Mouse (Mus musculus): ENCODE results near the gene Litaf. TPM values are rescaled to one million over a fixed set of nuclear protein-coding genes. Genes with fewer than 3 reads are reported as not detected.
A peak's percentile ranks its signal among the peaks of the same experiment; 100 is the strongest.

Gene Litaf
- polyA plus RNA-seq, 1 experiment from 2014 or later: 59.2 TPM

DNA sequence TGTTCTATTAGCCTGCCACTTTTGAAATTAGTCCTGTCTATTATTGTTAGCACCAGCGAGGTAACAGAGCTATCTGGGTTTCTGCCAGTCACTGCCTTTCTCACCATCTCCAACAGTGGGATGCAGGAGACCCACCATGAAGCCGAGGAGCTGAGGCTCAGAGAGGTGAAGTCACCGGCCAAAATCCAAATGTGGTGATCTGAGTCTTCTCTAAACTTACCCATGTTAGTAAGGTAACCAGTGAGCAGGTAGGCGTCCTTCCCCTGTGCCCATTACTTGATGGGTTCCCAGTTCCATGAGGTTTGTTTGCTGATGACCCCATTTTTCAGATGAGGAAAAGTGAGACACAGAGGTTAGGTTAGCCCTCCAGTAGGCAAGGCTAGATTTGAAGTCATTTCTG is 1.6 kb downstream of the Litaf start:
- H3K9ac ChIP-seq: no peak overlapping the region
- H3K4me3 ChIP-seq: no peak overlapping the region
- peaks cover 51% of the 10 kb centered on the region for H3K4me1 ChIP-seq
- WGBS: 89% methylated on average over 4 of the region's 4 CpGs
- no peak for ATAC-seq
- no peak overlapping the region for H3K4me2 ChIP-seq
- H3K36me3 ChIP-seq (ENCODE audit: poor library complexity, severe bottlenecking): 0 out of 2 replicates have a peak, but pooled peaks cover 3% of the 10 kb centered on the region
- no peaks in the 10 kb centered on the region for H3K27me3 ChIP-seq
- H3K27ac ChIP-seq: no peak overlapping the region
- no peaks in the 10 kb centered on the region for H3K9me3 ChIP-seq (replicated peaks)

DNA sequence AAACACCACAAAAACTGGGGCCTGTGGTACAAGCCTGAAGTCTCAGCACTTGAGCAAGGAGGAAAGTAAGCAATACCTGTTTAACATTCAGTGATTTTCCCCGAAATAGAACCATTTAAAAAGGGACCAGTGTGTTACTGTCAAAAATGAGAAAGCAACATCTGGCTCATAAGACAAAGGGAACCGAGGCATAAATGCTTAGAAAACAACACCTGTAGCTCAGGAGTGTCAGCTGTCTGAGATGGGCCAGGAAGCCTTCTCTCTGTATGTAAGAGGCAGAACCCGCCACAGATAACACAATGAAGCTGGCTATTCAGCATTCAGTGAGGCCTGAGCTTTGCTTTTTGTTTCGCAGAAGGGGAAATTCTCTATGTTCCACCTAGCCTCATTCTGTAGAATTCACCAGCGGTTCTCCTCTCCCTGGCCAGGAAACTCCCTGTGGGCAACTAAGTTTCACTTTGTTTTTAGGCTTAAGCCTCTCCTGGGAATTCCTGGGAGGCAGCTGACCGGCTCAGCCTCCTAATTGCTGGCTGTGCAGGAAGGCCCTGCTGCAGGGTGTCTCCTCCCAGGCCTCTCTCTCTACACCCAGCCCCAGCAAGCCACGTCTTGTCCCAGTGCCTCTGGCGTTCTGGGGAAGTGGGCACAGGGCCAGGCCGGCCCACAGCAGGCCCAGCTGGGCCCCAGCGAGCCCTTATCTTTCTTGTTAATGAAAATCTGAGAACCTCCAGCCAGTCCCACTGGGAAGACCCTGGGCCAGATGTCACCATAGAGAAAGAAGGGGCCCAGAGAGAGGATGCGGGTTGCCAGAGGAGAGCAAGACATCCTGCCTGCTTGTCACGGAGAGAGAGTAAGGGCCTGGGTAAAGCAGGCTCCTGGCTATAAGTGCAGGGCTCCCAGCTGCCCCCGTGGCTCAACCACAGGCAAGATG is 2.9 kb downstream of the Litaf start:
- H3K4me2 ChIP-seq: peak overlapping the region; percentile 8; the same call in 1 of the 2 replicates

DNA sequence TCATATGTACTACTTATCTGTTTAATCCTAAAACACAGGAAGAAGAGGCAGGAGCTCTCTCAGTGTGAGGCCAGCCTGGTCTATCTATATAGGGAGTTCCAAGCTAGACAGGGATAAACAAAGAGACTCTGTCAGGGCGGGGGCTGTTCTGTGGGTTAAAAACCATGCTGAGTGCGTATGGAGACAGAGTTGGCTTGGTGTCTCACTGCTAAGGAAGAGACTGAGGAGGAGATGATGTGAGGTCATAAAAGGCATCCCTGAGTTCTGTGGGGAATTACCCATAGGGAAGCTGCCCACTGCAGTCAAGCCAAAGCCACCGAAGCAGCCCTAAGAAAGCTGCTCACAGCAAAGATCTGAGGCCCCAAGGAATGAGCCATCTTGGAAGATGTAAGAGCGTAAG is 5.3 kb downstream of the Litaf start, which contains the start of gene Snn:
Snn (plus strand) TSS at position 301 of the 400 bp plus-strand sequence.
- Histone ChIP-seq H3K27ac (no peak within 1 kb of the TSS), H3K4me1 (peaks cover 28% of the 10 kb centered on the region), H3K36me3 (ENCODE audit: poor library complexity, severe bottlenecking) (no peaks in the 10 kb centered on the region), H3K4me3 (no peak within 1 kb of the TSS), H3K4me2 (no peak within 1 kb of the TSS), H3K9ac (no peak within 1 kb of the TSS), H3K9me3 (replicated peaks) (no peaks in the 10 kb centered on the region), H3K27me3 (no peaks in the 10 kb centered on the region)
- no peak for ATAC-seq
- WGBS: 90% methylated on average over 4 of the region's 4 CpGs

More for the DNA sequence above, 2.9 kb downstream of the Litaf start:
- no peak; the same call in 1 of the 2 replicates for ATAC-seq
- 15% methylated on average over 13 of the region's 13 CpGs for WGBS
- Histone ChIP-seq H3K9me3 (replicated peaks) (no peaks in the 10 kb centered on the region), H3K27me3 (no peaks in the 10 kb centered on the region), H3K4me1 (peaks cover 38% of the 10 kb centered on the region), H3K4me3 (no peak overlapping the region), H3K27ac (peak overlapping the region; percentile 88), H3K9ac (peak overlapping the region; percentile 21), H3K36me3 (ENCODE audit: poor library complexity, severe bottlenecking) (0 out of 2 replicates have a peak, but pooled peaks cover under 1% of the 10 kb centered on the region)

DNA sequence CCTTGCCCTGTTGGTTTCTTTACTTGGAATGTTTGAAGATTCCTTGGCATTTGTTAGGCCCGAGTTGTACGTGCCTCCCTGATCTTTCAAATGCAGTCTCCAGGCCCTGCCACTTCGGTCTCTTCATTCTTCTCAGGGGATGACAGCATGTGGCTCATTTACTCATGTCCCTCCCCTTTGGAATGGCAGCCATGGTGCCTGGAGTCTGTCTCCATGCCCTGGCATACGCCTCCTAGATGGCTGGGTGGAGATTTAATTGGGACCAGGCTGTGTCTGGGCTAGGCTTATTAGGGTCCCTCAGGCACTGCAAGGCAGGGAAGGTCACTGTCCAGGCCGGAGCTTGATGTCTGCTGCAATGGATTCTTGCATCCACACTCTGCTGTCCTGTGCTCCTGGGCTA is 10.0 kb downstream of the Litaf start:
- no peak overlapping the region for H3K4me2 ChIP-seq
- WGBS: 67% methylated on average over 5 of the region's 5 CpGs
- H3K4me1 ChIP-seq: peaks cover 3% of the 10 kb centered on the region; the same call in 1 of the 2 replicates
- no peak overlapping the region for H3K27ac ChIP-seq
- no peaks in the 10 kb centered on the region for H3K9me3 ChIP-seq (replicated peaks)
- no peak overlapping the region for H3K9ac ChIP-seq
- H3K27me3 ChIP-seq: no peaks in the 10 kb centered on the region
- no peak for ATAC-seq
- no peaks in the 10 kb centered on the region for H3K36me3 ChIP-seq (ENCODE audit: poor library complexity, severe bottlenecking)
- no peak overlapping the region for H3K4me3 ChIP-seq

DNA sequence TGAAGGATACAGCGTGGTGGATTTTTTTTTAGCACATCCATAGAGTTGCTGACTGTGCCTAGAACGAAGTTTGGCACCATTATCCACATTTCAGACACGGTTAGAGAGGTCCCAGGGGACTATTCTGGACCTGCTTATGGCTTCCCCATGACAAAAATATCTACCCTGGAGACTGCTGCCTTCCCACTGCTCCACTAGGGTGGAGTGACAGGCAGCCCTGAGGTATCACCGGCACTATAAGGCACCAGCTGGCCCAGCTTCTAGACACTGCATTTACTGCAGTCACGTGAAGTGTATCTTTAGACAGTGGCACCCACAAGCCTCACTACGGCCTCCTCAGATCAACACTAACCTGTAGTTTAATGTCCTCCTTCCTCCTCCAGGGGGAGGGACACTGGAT is 11.1 kb downstream of the Litaf start:
- Histone ChIP-seq H3K4me3 (no peak overlapping the region), H3K9ac (no peak overlapping the region), H3K4me1 (peaks cover 3% of the 10 kb centered on the region; the same call in 1 of the 2 replicates), H3K4me2 (no peak overlapping the region), H3K27ac (no peak overlapping the region), H3K36me3 (ENCODE audit: poor library complexity, severe bottlenecking) (no peaks in the 10 kb centered on the region), H3K9me3 (replicated peaks) (no peaks in the 10 kb centered on the region), H3K27me3 (no peaks in the 10 kb centered on the region)
- WGBS: 88% methylated on average over 6 of the region's 6 CpGs
- no peak for ATAC-seq

DNA sequence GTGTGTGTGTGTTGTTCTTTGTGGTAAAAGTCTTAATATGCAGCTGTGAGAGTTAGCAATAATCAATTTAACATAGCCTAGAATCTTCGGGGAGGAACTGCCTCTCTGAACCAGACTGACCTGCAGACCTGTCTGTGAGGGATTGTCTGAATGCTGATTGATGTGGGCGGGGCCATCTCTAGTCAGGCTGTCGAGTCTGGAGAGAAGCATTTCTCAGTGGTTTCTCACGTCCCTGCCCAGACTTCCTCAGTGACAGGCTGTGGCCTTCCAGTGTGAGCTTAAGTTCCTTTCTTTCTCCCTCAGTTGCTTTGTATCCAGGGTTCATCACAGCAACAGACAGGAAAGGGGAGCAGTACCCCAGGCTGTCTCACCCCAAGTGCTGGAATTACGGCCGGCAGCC is 11.5 kb downstream of the Litaf start:
- Histone ChIP-seq H3K4me3 (no peak overlapping the region), H3K27ac (no peak overlapping the region), H3K9me3 (replicated peaks) (no peaks in the 10 kb centered on the region), H3K9ac (no peak overlapping the region), H3K4me2 (no peak overlapping the region), H3K4me1 (peaks cover 3% of the 10 kb centered on the region; the same call in 1 of the 2 replicates), H3K27me3 (no peaks in the 10 kb centered on the region), H3K36me3 (ENCODE audit: poor library complexity, severe bottlenecking) (no peaks in the 10 kb centered on the region)
- no peak for ATAC-seq
- 73% methylated on average over 6 of the region's 6 CpGs for WGBS

DNA sequence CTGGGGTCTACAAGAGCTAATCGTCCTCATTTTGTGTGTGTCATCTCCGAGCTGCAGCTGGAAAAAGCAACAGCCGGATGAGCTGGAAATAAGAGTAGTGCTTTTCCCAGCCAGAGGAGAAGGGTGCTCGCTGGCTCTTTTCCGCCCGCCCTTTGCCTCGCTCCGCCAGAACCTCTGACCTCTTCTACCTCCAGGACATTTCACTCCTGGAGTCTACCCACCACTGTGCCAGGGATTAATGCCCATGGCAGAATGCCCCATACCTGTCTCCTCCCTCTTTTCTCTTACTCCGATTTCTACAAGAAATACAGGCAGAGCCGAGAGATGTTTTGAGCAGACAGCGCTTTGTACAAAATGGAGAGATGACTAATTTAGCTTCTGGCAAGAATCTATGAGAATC is 14.8 kb downstream of the Litaf start:
- no peak for ATAC-seq
- H3K36me3 ChIP-seq (ENCODE audit: poor library complexity, severe bottlenecking): no peaks in the 10 kb centered on the region

DNA sequence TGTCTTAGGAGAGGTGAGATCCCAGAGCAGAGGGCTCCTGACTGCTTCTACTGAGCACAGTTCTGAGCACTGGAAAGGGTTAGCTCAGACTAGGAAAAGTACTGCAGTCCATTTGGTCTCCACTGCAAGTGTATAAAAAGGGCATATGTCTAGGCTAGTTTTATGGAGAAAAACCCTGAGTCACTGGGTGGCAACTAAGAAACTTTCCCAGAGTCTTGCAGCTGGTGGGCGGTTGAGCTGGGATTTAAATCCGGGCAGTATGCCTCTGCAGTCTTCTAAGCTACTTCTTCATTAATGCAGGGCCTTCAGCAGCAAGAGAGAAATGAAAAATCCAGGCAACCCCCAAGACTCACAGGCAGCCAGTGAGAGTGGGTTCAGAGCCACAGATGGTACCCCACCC is 15.7 kb downstream of the Litaf start:
- H3K27ac ChIP-seq: no peak overlapping the region
- no peak overlapping the region for H3K4me3 ChIP-seq
- no peaks in the 10 kb centered on the region for H3K27me3 ChIP-seq
- H3K4me1 ChIP-seq: peaks cover 3% of the 10 kb centered on the region; the same call in 1 of the 2 replicates
- H3K9ac ChIP-seq: no peak overlapping the region
- 91% methylated on average over 2 of the region's 2 CpGs for WGBS
- no peaks in the 10 kb centered on the region for H3K9me3 ChIP-seq (replicated peaks)
- ATAC-seq: no peak
- no peak overlapping the region for H3K4me2 ChIP-seq
- no peaks in the 10 kb centered on the region for H3K36me3 ChIP-seq (ENCODE audit: poor library complexity, severe bottlenecking)

More for the DNA sequence above, 14.8 kb downstream of the Litaf start:
- Histone ChIP-seq H3K9ac (no peak overlapping the region), H3K9me3 (replicated peaks) (no peaks in the 10 kb centered on the region), H3K4me2 (no peak overlapping the region), H3K4me1 (peaks cover 3% of the 10 kb centered on the region; the same call in 1 of the 2 replicates), H3K4me3 (no peak overlapping the region), H3K27me3 (no peaks in the 10 kb centered on the region), H3K27ac (no peak overlapping the region)
- 89% methylated on average over 11 of the region's 11 CpGs for WGBS

DNA sequence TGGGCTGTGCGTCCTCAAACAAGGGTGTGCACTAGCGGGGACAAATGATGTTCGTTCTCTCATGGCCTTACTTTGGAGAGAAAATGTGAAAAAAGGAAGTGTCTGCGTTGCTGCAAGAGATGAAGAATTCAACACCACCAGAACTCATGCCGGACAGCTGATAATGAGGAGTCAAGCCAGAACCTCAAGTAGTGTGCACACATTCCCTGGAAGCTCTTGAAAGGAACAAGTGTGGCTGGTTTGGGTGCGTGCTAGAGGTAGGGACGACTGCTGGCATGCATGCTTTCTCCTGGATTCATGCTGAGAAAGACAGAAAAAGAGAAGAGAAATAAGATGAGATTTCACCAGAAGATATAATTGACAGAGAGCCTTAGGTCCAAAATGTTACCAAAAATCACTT is 18.8 kb downstream of the Litaf start:
- Histone ChIP-seq H3K4me3 (no peak overlapping the region), H3K4me2 (no peak overlapping the region)
- no peak for ATAC-seq

DNA sequence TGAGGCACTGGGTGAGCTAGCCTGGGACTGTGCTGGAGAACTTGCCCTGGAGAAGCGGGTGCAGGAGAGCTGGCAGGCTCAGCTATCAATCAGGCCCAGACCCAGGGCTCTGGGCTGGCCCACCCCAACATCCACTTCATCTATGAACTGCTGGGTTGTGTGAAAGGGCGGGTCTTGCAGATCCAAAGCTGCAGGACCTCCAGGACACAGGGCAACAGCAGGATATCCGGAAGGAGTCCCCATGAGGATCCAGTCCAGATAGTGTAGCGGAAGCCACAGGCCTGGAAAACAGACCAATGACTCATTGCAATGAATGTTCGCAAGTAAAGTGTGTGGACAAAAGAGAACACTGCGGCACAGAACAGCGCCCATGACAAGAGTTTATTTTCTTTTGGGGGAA is 19.5 kb downstream of the Litaf start:
- H3K9me3 ChIP-seq (replicated peaks): no peaks in the 10 kb centered on the region
- H3K4me3 ChIP-seq: no peak overlapping the region
- no peak overlapping the region for H3K9ac ChIP-seq
- 90% methylated on average over 7 of the region's 7 CpGs for WGBS
- H3K36me3 ChIP-seq (ENCODE audit: poor library complexity, severe bottlenecking): no peaks in the 10 kb centered on the region
- no peaks in the 10 kb centered on the region for H3K4me1 ChIP-seq
- ATAC-seq: no peak
- no peak overlapping the region for H3K27ac ChIP-seq
- no peak overlapping the region for H3K4me2 ChIP-seq
- no peaks in the 10 kb centered on the region for H3K27me3 ChIP-seq

More for the DNA sequence above, 18.8 kb downstream of the Litaf start:
- WGBS: 85% methylated on average over 7 of the region's 7 CpGs
- Histone ChIP-seq H3K9ac (no peak overlapping the region), H3K27me3 (no peaks in the 10 kb centered on the region), H3K27ac (no peak overlapping the region), H3K9me3 (replicated peaks) (no peaks in the 10 kb centered on the region), H3K4me1 (no peaks in the 10 kb centered on the region), H3K36me3 (ENCODE audit: poor library complexity, severe bottlenecking) (no peaks in the 10 kb centered on the region)

DNA sequence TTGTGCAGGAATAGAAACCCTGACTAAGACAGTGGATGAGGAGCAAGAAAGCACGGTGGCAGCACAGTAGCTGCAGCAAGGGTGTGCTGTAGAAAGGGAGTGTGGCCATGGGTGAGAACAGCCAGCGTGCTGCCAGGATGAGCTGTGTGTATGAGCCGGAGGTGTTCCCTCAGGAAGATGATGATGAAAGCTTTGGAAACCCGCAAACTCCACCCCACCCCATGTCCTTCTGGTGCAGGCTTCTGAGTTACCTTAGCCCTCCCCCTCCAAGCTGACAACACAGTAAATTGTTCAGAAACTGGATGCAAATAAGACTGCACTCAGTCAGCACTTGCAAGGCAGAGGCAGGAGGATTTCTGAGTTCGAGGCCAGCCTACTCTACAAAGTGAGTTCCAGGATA is 22.7 kb downstream of the Litaf start:
- Histone ChIP-seq H3K27ac (no peak overlapping the region), H3K4me2 (no peak overlapping the region), H3K4me3 (no peak overlapping the region), H3K36me3 (ENCODE audit: poor library complexity, severe bottlenecking) (no peaks in the 10 kb centered on the region), H3K9me3 (replicated peaks) (no peaks in the 10 kb centered on the region), H3K4me1 (no peaks in the 10 kb centered on the region), H3K27me3 (no peaks in the 10 kb centered on the region), H3K9ac (no peak overlapping the region)
- 94% methylated on average over 5 of the region's 5 CpGs for WGBS
- no peak for ATAC-seq

DNA sequence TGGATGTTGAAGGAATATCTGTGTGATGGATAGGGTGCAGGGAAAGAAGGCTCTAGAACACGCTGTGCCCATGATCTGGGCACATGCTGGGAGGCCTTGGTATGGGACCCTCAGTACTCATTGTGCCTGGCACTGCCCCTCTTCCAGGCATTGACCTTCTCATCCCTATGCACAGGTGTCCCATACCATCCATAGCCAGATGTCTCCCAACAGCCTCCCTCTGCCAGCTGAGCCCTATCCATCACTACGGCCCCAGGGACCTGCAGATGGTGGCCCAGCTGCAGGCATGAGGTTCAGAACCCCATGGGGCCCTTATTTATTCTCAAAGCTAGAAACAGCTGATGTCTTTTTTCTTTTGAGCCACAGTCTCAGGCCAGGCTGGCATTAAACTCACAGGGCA is 25.4 kb downstream of the Litaf start:
- WGBS: 64% methylated on average over 2 of the region's 2 CpGs
- no peak for ATAC-seq
- Histone ChIP-seq H3K9ac (no peak overlapping the region), H3K4me3 (no peak overlapping the region), H3K4me2 (no peak overlapping the region), H3K9me3 (replicated peaks) (no peaks in the 10 kb centered on the region), H3K4me1 (no peaks in the 10 kb centered on the region), H3K27me3 (no peaks in the 10 kb centered on the region), H3K36me3 (ENCODE audit: poor library complexity, severe bottlenecking) (no peaks in the 10 kb centered on the region), H3K27ac (no peak overlapping the region)
